Mouse (Mus musculus): ENCODE results near the gene H2-Aa. TPM values are rescaled to one million over a fixed set of nuclear protein-coding genes. Genes with fewer than 3 reads are reported as not detected.

Gene H2-Aa
- total and polyA plus RNA-seq, 3 experiments, result not detected

GRCm38 (mm10) chr17:34301670-34302190 is 14.1 kb upstream of the H2-Aa start:
- Histone ChIP-seq H3K27me3 (ENCODE audit: control insufficient read depth in 1 of 2, insufficient read depth in 2 of 2, low read length in 2 of 2) (peaks cover 2 to 3% of the 10 kb centered on the region in 2 experiments), H3K4me1 (ENCODE audit: control insufficient read depth in 1 of 2, insufficient read depth in 2 of 2, low read length in 2 of 2) (no peaks in the 10 kb centered on the region; a peak in 1 of 4 replicates), H3K4me3 (ENCODE audit: control insufficient read depth in 1 of 2, insufficient read depth in 1 of 2, low read depth in 2 of 2, low read length in 2 of 2) (no peak overlapping the region), H3K9me3 (replicated peaks; ENCODE audit: insufficient read depth, low read length) (no peaks in the 10 kb centered on the region), H3K27ac (ENCODE audit: control insufficient read depth, low read depth, low read length) (no peak overlapping the region), H3K79me2 (ENCODE audit: control insufficient read depth, insufficient read depth, low read length, poor library complexity) (no peaks in the 10 kb centered on the region), H3K36me3 (ENCODE audit: control insufficient read depth in 1 of 2, insufficient read depth in 2 of 2, low read length in 2 of 2) (no peaks in the 10 kb centered on the region), H3K9ac (ENCODE audit: control insufficient read depth, low read depth, low read length, poor library complexity, severe bottlenecking) (no peak overlapping the region)
- DNase-seq (ENCODE audit: low read depth, low spot score), result no peak
- TF ChIP-seq CHD1 (IDR thresholded peaks at IDR 0.05; ENCODE audit: low read depth, low read length) (no peak), RCOR1 (IDR thresholded peaks at IDR 0.05; ENCODE audit: low read depth, low read length) (no peak), ZKSCAN1 (IDR thresholded peaks at IDR 0.05; ENCODE audit: low read depth, low read length) (no peak), MYC (IDR thresholded peaks at IDR 0.05; ENCODE audit: low read depth, low read length) (no peak), E2F4 (IDR thresholded peaks at IDR 0.05; ENCODE audit: borderline replicate concordance, low read depth, low read length) (no peak), USF2 (IDR thresholded peaks at IDR 0.05; ENCODE audit: borderline replicate concordance in 1 of 2, insufficient read depth in 1 of 2, low read depth in 1 of 2, low read length in 2 of 2) (no peak), ZMIZ1 (IDR thresholded peaks at IDR 0.05; ENCODE audit: low read depth, low read length) (no peak), TBP (IDR thresholded peaks at IDR 0.05; ENCODE audit: low read depth, low read length) (no peak), ZC3H11A (IDR thresholded peaks at IDR 0.05; ENCODE audit: low read depth, low read length) (no peak), POLR2AphosphoS5 (IDR thresholded peaks at IDR 0.05; ENCODE audit: borderline replicate concordance, low read depth, low read length) (no peak), CTCF (IDR thresholded peaks at IDR 0.05 in 2 of 3, conservative IDR thresholded peaks at IDR 0.05 in 1 of 3; ENCODE audit: control insufficient read depth in 1 of 3, insufficient read depth in 1 of 3, low read depth in 2 of 3, low read length in 3 of 3, poor library complexity in 1 of 3, severe bottlenecking in 1 of 3) (no peak)

- no peak overlapping the region for H3K9ac ChIP-seq (ENCODE audit: control insufficient read depth, low read depth, low read length, poor library complexity, severe bottlenecking)
- no peaks in the 10 kb centered on the region; a peak in 1 of 4 replicates for H3K4me1 ChIP-seq (ENCODE audit: control insufficient read depth in 1 of 2, insufficient read depth in 2 of 2, low read length in 2 of 2)
- no peaks in the 10 kb centered on the region for H3K79me2 ChIP-seq (ENCODE audit: control insufficient read depth, insufficient read depth, low read length, poor library complexity)
- no peak overlapping the region for H3K27ac ChIP-seq (ENCODE audit: control insufficient read depth, low read depth, low read length)
- peaks cover 3 to 5% of the 10 kb centered on the region in 2 experiments for H3K27me3 ChIP-seq (ENCODE audit: control insufficient read depth in 1 of 2, insufficient read depth in 2 of 2, low read length in 2 of 2)
- no peaks in the 10 kb centered on the region for H3K36me3 ChIP-seq (ENCODE audit: control insufficient read depth in 1 of 2, insufficient read depth in 2 of 2, low read length in 2 of 2)
- H3K4me3 ChIP-seq (ENCODE audit: control insufficient read depth in 1 of 2, insufficient read depth in 1 of 2, low read depth in 2 of 2, low read length in 2 of 2), result no peak overlapping the region
- TF ChIP-seq TBP (IDR thresholded peaks at IDR 0.05; ENCODE audit: low read depth, low read length) (no peak), RAD21 (IDR thresholded peaks at IDR 0.05; ENCODE audit: low read depth, low read length) (no peak), CTCF (IDR thresholded peaks at IDR 0.05 in 2 of 3, conservative IDR thresholded peaks at IDR 0.05 in 1 of 3; ENCODE audit: control insufficient read depth in 1 of 3, insufficient read depth in 1 of 3, low read depth in 2 of 3, low read length in 3 of 3, poor library complexity in 1 of 3, severe bottlenecking in 1 of 3) (no peak), CHD1 (IDR thresholded peaks at IDR 0.05; ENCODE audit: low read depth, low read length) (no peak), JUND (IDR thresholded peaks at IDR 0.05; ENCODE audit: low read depth, low read length) (no peak), EP300 (IDR thresholded peaks at IDR 0.05; ENCODE audit: low read depth in 1 of 2, low read length in 2 of 2) (no peak), TCF12 (IDR thresholded peaks at IDR 0.05; ENCODE audit: low read depth, low read length) (no peak), GABPA (IDR thresholded peaks at IDR 0.05; ENCODE audit: low read depth, low read length) (no peak), POLR2AphosphoS5 (IDR thresholded peaks at IDR 0.05; ENCODE audit: borderline replicate concordance, low read depth, low read length) (no peak), USF2 (IDR thresholded peaks at IDR 0.05; ENCODE audit: borderline replicate concordance in 1 of 2, insufficient read depth in 1 of 2, low read depth in 1 of 2, low read length in 2 of 2) (no peak)
- no peak for DNase-seq (ENCODE audit: low read depth, low spot score)
- no peaks in the 10 kb centered on the region for H3K9me3 ChIP-seq (replicated peaks; ENCODE audit: insufficient read depth, low read length)
Measured at GRCm38 (mm10) chr17:34300691-34301566, 13.3 kb upstream of the H2-Aa start.

Data from MEL (cell line).